Mouse (Mus musculus): Measurements from ENCODE around the gene Mpeg1. TPM values are rescaled to one million over a fixed set of nuclear protein-coding genes. Genes with fewer than 3 reads are reported as not detected.

Gene Mpeg1
- polyA plus RNA-seq, 1 experiment: 0.02 TPM

GRCm38 (mm10) chr19:12473201-12473641, 12.6 kb downstream of the Mpeg1 start:
- Histone ChIP-seq H3K36me3 (ENCODE audit: control insufficient read depth) (peaks cover 2% of the 10 kb centered on the region; the same call in 1 of the 2 replicates), H3K27me3 (ENCODE audit: control insufficient read depth) (no peaks in the 10 kb centered on the region), H3K4me1 (ENCODE audit: control insufficient read depth) (no peaks in the 10 kb centered on the region), H3K9me3 (ENCODE audit: control insufficient read depth, low read length) (no peaks in the 10 kb centered on the region), H3K4me3 (replicated peaks) (no peak overlapping the region)
- TF ChIP-seq GATA1 (IDR thresholded peaks at IDR 0.05; ENCODE audit: low read length): no peak
- TF ChIP-seq TAL1 (IDR thresholded peaks at IDR 0.05; ENCODE audit: low read length): no peak

GRCm38 (mm10) chr19:12473951-12474350, 13.4 kb downstream of the Mpeg1 start:
- Histone ChIP-seq H3K4me3 (replicated peaks) (no peak overlapping the region), H3K9me3 (ENCODE audit: control insufficient read depth, low read length) (no peaks in the 10 kb centered on the region), H3K27me3 (ENCODE audit: control insufficient read depth) (no peaks in the 10 kb centered on the region), H3K36me3 (ENCODE audit: control insufficient read depth) (peaks cover 2% of the 10 kb centered on the region; the same call in 1 of the 2 replicates), H3K4me1 (ENCODE audit: control insufficient read depth) (no peaks in the 10 kb centered on the region)
- TF ChIP-seq TAL1 (IDR thresholded peaks at IDR 0.05; ENCODE audit: low read length) (no peak), GATA1 (IDR thresholded peaks at IDR 0.05; ENCODE audit: low read length) (no peak)

GRCm38 (mm10) chr19:12475380-12476250, 15.0 kb downstream of the Mpeg1 start:
- no peak for TF ChIP-seq GATA1 (IDR thresholded peaks at IDR 0.05; ENCODE audit: low read length)
- TF ChIP-seq TAL1 (IDR thresholded peaks at IDR 0.05; ENCODE audit: low read length): no peak
- H3K9me3 ChIP-seq (ENCODE audit: control insufficient read depth, low read length): no peaks in the 10 kb centered on the region
- H3K27me3 ChIP-seq (ENCODE audit: control insufficient read depth): no peaks in the 10 kb centered on the region
- no peaks in the 10 kb centered on the region for H3K4me1 ChIP-seq (ENCODE audit: control insufficient read depth)
- H3K36me3 ChIP-seq (ENCODE audit: control insufficient read depth): peaks cover 2% of the 10 kb centered on the region; the same call in 1 of the 2 replicates
- no peak overlapping the region for H3K4me3 ChIP-seq (replicated peaks)

GRCm38 (mm10) chr19:12476721-12477270, 16.2 kb downstream of the Mpeg1 start:
- Histone ChIP-seq H3K27me3 (ENCODE audit: control insufficient read depth) (no peaks in the 10 kb centered on the region), H3K4me1 (ENCODE audit: control insufficient read depth) (no peaks in the 10 kb centered on the region), H3K9me3 (ENCODE audit: control insufficient read depth, low read length) (no peaks in the 10 kb centered on the region), H3K4me3 (replicated peaks) (no peak overlapping the region), H3K36me3 (ENCODE audit: control insufficient read depth) (peaks cover 2% of the 10 kb centered on the region; the same call in 1 of the 2 replicates)
- TF ChIP-seq GATA1 (IDR thresholded peaks at IDR 0.05; ENCODE audit: low read length): no peak
- no peak for TF ChIP-seq TAL1 (IDR thresholded peaks at IDR 0.05; ENCODE audit: low read length)

- peaks cover 2% of the 10 kb centered on the region; the same call in 1 of the 2 replicates for H3K36me3 ChIP-seq (ENCODE audit: control insufficient read depth)
- no peaks in the 10 kb centered on the region for H3K9me3 ChIP-seq (ENCODE audit: control insufficient read depth, low read length)
- no peaks in the 10 kb centered on the region for H3K4me1 ChIP-seq (ENCODE audit: control insufficient read depth)
- no peak overlapping the region for H3K4me3 ChIP-seq (replicated peaks)
- TF ChIP-seq GATA1 (IDR thresholded peaks at IDR 0.05; ENCODE audit: low read length) (no peak), TAL1 (IDR thresholded peaks at IDR 0.05; ENCODE audit: low read length) (no peak)
- no peaks in the 10 kb centered on the region for H3K27me3 ChIP-seq (ENCODE audit: control insufficient read depth)
These were observed 17.8 kb downstream of the Mpeg1 start for GRCm38 (mm10) chr19:12478369-12478768.

GRCm38 (mm10) chr19:12483782-12484181, 23.2 kb downstream of the Mpeg1 start:
- Histone ChIP-seq H3K9me3 (ENCODE audit: control insufficient read depth, low read length) (no peaks in the 10 kb centered on the region), H3K36me3 (ENCODE audit: control insufficient read depth) (no peaks in the 10 kb centered on the region; the same call in 1 of the 2 replicates), H3K27me3 (ENCODE audit: control insufficient read depth) (no peaks in the 10 kb centered on the region), H3K4me3 (replicated peaks) (no peak overlapping the region), H3K4me1 (ENCODE audit: control insufficient read depth) (no peaks in the 10 kb centered on the region)
- no peak for TF ChIP-seq TAL1 (IDR thresholded peaks at IDR 0.05; ENCODE audit: low read length)
- TF ChIP-seq GATA1 (IDR thresholded peaks at IDR 0.05; ENCODE audit: low read length): no peak

GRCm38 (mm10) chr19:12484210-12484609, 23.6 kb downstream of the Mpeg1 start:
- Histone ChIP-seq H3K4me3 (replicated peaks) (no peak overlapping the region), H3K36me3 (ENCODE audit: control insufficient read depth) (no peaks in the 10 kb centered on the region; the same call in 1 of the 2 replicates), H3K27me3 (ENCODE audit: control insufficient read depth) (no peaks in the 10 kb centered on the region), H3K4me1 (ENCODE audit: control insufficient read depth) (no peaks in the 10 kb centered on the region), H3K9me3 (ENCODE audit: control insufficient read depth, low read length) (no peaks in the 10 kb centered on the region)
- TF ChIP-seq TAL1 (IDR thresholded peaks at IDR 0.05; ENCODE audit: low read length): no peak
- TF ChIP-seq GATA1 (IDR thresholded peaks at IDR 0.05; ENCODE audit: low read length): no peak

- no peaks in the 10 kb centered on the region; the same call in 1 of the 2 replicates for H3K36me3 ChIP-seq (ENCODE audit: control insufficient read depth)
- TF ChIP-seq GATA1 (IDR thresholded peaks at IDR 0.05; ENCODE audit: low read length): no peak
- TF ChIP-seq TAL1 (IDR thresholded peaks at IDR 0.05; ENCODE audit: low read length): no peak
- no peaks in the 10 kb centered on the region for H3K27me3 ChIP-seq (ENCODE audit: control insufficient read depth)
- no peaks in the 10 kb centered on the region for H3K4me1 ChIP-seq (ENCODE audit: control insufficient read depth)
- H3K9me3 ChIP-seq (ENCODE audit: control insufficient read depth, low read length): no peaks in the 10 kb centered on the region
- no peak overlapping the region for H3K4me3 ChIP-seq (replicated peaks)
These were observed 24.6 kb downstream of the Mpeg1 start for GRCm38 (mm10) chr19:12485223-12485622.

GRCm38 (mm10) chr19:12485631-12486030, 25.1 kb downstream of the Mpeg1 start:
- no peak for TF ChIP-seq TAL1 (IDR thresholded peaks at IDR 0.05; ENCODE audit: low read length)
- no peak for TF ChIP-seq GATA1 (IDR thresholded peaks at IDR 0.05; ENCODE audit: low read length)
- H3K9me3 ChIP-seq (ENCODE audit: control insufficient read depth, low read length): no peaks in the 10 kb centered on the region
- no peaks in the 10 kb centered on the region; the same call in 1 of the 2 replicates for H3K36me3 ChIP-seq (ENCODE audit: control insufficient read depth)
- no peaks in the 10 kb centered on the region for H3K27me3 ChIP-seq (ENCODE audit: control insufficient read depth)
- no peaks in the 10 kb centered on the region for H3K4me1 ChIP-seq (ENCODE audit: control insufficient read depth)
- no peak overlapping the region for H3K4me3 ChIP-seq (replicated peaks)
